Mouse (Mus musculus) brain, embryonic 14.5 days (tissue): ENCODE measurements at regions not wholly inside any gene's neighbourhood (a gene's known extent, or its start where the extent isn't known, plus 50 kb on each side); places are given as distances from the start of the nearest gene placed in this dataset.

Experiments used
- DNase-seq: peaks from one replicate; pipeline ENCODE4 v3.0.0-alpha.2; 2011; ENCODE audit warnings: low read depth
- CTCF ChIP-seq: fragments of 200-500 bp; IDR thresholded peaks from 2 replicates; pipeline ENCODE4 v1.5.1; 2012; ENCODE audit warnings: inconsistent platforms, mild to moderate bottlenecking, moderate library complexity, borderline replicate concordance; ENCODE audit not compliant: insufficient read depth, insufficient read length; ENCODE audit errors: extremely low read depth
- POLR2A ChIP-seq: fragments of 200-500 bp; IDR thresholded peaks from 2 replicates; pipeline ENCODE4 v1.6.1; 2012; ENCODE audit warnings: mild to moderate bottlenecking, inconsistent platforms, borderline replicate concordance; ENCODE audit not compliant: poor library complexity, insufficient read depth, insufficient read length, severe bottlenecking; ENCODE audit errors: extremely low read depth

GRCm38 (mm10) chr8:93591608-93592301 lies 56.1 kb upstream of the Ces5a start:
- TF ChIP-seq POLR2A (no peak), CTCF (peak; percentile 95)
- peak; percentile 96 for DNase-seq

- TF ChIP-seq POLR2A: no peak
- no peak for TF ChIP-seq CTCF
- no peak for DNase-seq
These were observed 56.6 kb upstream of the Ces5a start for GRCm38 (mm10) chr8:93592302-93592651.

- DNase-seq: peak; percentile 51
- TF ChIP-seq CTCF (no peak), POLR2A (no peak)
These were observed 63.0 kb upstream of the Ces5a start for GRCm38 (mm10) chr8:93598613-93599121.

GRCm38 (mm10) chr8:93599306-93599705 lies 63.7 kb upstream of the Ces5a start:
- no peak for TF ChIP-seq CTCF
- no peak for TF ChIP-seq POLR2A
- peak; percentile 68 for DNase-seq

- no peak for TF ChIP-seq POLR2A
- TF ChIP-seq CTCF: no peak
- DNase-seq: peak; percentile 58
These were observed 64.1 kb upstream of the Ces5a start for GRCm38 (mm10) chr8:93599776-93600175.

GRCm38 (mm10) chr8:93626807-93627526 lies 91.3 kb upstream of the Ces5a start:
- peak; percentile 97 for DNase-seq
- TF ChIP-seq CTCF: no peak
- TF ChIP-seq POLR2A: no peak

GRCm38 (mm10) chr8:93627626-93628025 lies 92.0 kb upstream of the Ces5a start:
- peak; percentile 82 for DNase-seq

GRCm38 (mm10) chr8:93632896-93633295 lies 97.3 kb upstream of the Ces5a start:
- DNase-seq: no peak
- no peak for TF ChIP-seq POLR2A
- TF ChIP-seq CTCF: no peak

More at GRCm38 (mm10) chr8:93627626-93628025, 92.0 kb upstream of the Ces5a start:
- no peak for TF ChIP-seq CTCF
- no peak for TF ChIP-seq POLR2A

GRCm38 (mm10) chr8:93642770-93643169 lies 107.1 kb upstream of the Ces5a start:
- TF ChIP-seq CTCF (no peak), POLR2A (no peak)
- peak; percentile 32 for DNase-seq

- no peak for TF ChIP-seq CTCF
- no peak for TF ChIP-seq POLR2A
- DNase-seq: peak; percentile 42
These were observed 108.0 kb upstream of the Ces5a start for GRCm38 (mm10) chr8:93643471-93644215.

- no peak for DNase-seq
- TF ChIP-seq POLR2A: no peak
- no peak for TF ChIP-seq CTCF
These were observed 117.8 kb upstream of the Ces5a start for GRCm38 (mm10) chr8:93653421-93653820.
